Mouse (Mus musculus) large intestine, adult 2 months (tissue): ENCODE results near the gene Scfd2. TPM values are rescaled to one million over a fixed set of nuclear protein-coding genes. Genes with fewer than 3 reads are reported as not detected.

Experiments
- DNase-seq: peaks from one replicate; pipeline ENCODE4 v3.0.0-alpha.2; 2012; ENCODE audit warnings: low read depth, low spot score
- WGBS: fragments of 180-500 bp; shearing (Covaris S2); methylation state at CpG from one replicate; pipeline ENCODE4 v1.1.7; 2018; 5-methylcytosine and 5-hydroxymethylcytosine counted together
- polyA plus RNA-seq: library from polyadenylated mRNA; depleted of rRNA; stranded (reverse); fragments of >200 nt; gene quantifications from 2 replicates; pipeline ENCODE4 v1.2.3, GENCODE M21; 2012

Gene Scfd2
- polyA plus RNA-seq, 1 experiment = 13.4 TPM

DNA sequence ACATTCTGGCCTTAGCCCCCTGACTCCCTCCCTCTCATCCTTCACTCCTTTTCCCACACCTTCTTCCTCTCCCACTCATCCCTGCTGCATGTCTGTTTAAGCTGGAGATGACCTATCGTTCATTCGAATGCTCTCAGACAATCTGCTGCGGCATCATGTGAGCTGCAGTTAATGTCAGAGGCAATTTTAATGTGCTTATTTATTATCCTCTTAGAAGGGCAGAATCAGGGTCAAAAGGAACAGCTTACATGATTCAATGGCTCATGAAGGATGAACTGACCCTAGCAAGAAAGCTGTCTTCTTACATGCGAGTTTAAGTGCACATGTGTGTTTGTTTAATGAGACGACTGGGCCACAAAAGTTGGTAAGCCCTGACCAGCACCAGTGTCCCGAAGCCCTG lies 241.6 kb downstream of the Scfd2 start:
- 75% methylated on average over 6 of the region's 6 CpGs for WGBS
- no peak for DNase-seq

DNA sequence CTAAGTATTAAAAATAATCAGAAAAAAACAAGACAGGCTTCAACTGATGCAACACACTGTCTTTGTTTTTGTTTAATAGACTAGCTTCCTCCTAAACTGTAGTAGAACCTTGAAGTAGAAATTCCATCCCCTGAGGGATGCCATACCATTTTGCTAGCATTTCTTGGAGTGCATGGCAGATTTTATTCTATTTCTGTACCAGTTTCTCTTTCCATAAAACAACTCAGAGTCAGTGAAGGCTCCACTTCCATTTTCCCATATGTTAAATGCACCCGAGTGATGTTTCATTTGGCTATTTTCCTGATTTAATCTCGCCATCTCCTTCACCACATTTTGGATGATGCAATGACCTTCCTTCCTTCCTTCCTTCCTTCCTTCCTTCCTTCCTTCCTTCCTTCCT lies 243.4 kb downstream of the Scfd2 start:
- no peak for DNase-seq
- 88% methylated on average over 2 of the region's 2 CpGs for WGBS

DNA sequence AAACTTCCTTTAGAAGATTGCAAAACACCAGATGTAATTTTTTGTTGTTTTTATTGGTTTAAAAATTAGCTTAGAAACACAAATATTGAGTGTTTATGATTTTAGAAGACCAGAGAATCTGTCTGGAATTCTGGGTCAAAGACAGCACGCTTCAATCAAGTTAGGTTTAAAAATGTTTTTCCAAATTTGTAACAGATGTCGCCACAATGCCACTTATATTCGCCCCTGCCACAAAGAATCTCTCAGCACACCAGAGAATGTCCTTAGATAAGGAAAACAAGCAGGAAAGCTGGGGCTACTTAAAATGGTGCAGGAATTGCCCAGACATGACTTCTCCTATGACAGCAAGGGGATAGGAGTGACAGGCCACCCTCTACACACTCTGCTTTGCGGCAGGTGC lies 245.3 kb downstream of the Scfd2 start:
- DNase-seq = no peak
- WGBS = 88% methylated on average over 4 of the region's 4 CpGs

DNA sequence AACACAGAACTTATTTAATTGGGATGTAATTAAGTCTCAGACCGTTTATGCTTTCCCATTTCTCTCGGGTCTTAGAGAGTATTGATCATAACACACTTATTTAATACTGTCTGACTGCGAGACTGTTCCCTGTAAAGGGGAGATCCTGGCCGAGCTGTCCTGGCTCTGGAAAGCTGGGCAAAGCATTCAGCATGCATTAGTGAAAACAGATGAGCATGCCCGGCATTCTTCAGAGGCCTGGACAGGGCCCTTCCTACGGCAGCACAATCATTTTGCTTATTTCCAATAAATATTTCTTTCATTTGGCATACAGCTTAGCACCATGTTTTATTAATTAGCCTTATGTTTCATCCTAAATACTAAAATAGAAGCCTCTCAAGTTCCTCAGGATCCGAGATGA lies 245.8 kb downstream of the Scfd2 start:
- no peak for DNase-seq
- WGBS = 76% methylated on average over 7 of the region's 7 CpGs

DNA sequence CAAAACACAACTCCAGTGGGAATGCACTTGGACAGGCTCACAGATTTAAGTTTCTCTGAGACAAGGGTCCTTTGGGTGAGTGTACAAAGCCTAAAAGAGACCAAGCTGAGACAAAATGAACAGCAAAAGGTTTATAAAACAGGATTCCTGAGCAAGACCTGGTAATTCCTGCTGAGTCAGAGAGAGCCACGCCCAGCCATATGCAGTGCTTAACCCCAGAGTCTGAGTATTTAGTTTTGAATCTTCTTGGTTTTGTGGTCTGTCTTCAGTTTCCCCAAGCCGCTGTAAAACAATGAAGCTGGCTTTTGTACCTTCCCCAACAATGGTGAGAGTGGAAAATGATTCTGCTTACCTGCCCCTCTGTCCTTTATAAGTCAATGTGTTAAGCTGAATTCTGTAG lies 246.3 kb downstream of the Scfd2 start:
- DNase-seq = no peak
- 39% methylated on average over 2 of the region's 2 CpGs for WGBS

DNA sequence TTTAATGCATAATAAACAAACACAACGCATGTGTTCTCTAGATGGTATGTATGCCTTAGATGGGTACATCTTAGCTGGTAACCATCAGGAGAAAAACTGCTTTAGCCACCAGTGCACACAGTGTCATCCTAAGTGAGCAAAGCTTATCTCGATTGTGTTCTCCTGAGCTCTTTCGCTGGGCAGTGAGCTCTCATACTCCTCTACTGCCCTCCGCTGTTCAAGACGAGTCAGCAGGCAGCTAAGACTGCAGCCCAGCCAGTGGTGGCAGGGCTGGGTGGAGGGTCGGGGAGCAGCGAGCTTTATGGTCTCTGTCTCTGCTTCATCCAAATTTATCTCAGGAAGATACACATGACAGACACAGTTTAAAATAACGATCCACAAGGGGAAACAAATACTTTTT lies 248.0 kb downstream of the Scfd2 start:
- DNase-seq = no peak
- 54% methylated on average over 8 of the region's 8 CpGs for WGBS

DNA sequence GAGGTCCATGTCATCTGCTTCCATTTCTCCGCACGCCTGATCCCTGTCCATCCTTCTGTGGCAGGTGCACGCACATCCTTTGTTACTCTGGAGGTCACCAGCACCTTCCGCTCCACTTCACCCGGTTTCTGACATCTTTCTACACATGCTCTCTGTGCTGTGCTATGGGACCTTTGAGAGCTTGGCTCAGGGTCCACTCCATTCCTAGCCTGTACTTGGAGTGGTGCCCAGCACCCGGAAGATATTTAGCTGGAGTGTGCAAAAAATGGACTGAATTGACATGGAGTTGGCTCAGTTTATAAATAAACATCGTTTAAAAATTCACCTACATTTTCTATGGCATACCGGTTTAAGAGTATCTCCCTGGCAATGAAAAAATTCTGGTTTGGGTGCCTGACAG lies 250.1 kb downstream of the Scfd2 start:
- 53% methylated on average over 8 of the region's 8 CpGs for WGBS
- no peak for DNase-seq

DNA sequence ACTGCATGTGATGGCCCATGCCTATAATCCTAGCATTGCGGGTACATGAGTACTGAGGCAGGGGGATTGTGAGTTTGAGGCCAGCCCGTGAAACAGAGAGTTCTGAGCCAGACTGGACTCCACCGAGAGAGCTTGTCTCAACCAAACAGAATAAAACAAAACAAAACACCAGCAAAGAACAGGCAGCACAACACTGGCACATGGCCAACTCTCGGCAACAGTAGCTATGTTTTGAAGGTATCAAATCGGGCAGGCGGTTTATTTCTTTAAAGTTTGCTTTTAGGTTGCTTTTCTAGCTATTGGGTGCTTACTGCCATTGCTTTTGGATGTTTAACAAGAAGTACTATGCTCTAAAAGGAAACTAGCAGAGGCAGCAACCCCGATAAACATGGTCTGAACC lies 251.9 kb downstream of the Scfd2 start:
- no peak for DNase-seq
- WGBS = 50% methylated on average over 7 of the region's 7 CpGs

DNA sequence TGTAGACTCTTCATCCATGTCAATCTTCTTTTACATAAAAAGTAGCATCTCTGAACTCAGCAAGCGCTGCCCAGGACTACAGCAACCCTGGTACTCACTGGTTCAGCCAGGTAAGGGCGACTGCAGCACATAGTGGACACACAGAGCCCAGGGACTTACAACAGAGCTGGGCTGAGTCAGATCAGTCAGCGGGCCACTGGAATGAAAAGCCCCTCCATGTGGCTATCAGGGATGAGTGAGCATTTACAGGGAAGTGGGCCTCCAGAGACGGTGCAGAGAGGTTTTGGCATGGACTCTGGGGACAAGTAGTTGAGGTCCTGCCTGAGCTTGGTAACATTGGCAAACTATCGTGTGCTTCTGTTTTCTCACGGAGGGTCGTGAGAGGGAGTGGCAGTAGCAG lies 253.1 kb downstream of the Scfd2 start:
- WGBS = 82% methylated on average over 7 of the region's 7 CpGs

DNA sequence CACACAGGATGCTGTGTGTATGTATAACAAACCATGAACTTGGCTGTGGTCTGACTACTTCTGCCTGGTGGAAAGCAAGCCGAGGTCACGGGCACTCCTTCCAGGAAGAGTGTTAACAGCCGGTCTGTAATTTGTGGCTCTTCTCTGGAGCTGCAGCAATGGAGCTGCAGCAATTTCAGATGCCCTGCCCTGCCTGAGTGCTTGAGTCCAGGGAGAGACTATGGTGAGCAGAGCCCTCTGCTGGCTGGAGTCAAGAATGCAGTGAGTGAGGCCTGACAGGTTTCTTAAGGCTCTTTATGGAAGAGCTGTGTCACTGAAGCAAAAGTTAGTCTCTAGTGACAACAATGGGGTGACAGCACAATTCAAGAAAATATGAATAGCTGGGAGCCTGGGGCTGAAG lies 253.8 kb downstream of the Scfd2 start:
- DNase-seq = peak; percentile 69
- 0% methylated on average over 3 of the region's 3 CpGs for WGBS

More for the DNA sequence above, 253.1 kb downstream of the Scfd2 start:
- no peak for DNase-seq

DNA sequence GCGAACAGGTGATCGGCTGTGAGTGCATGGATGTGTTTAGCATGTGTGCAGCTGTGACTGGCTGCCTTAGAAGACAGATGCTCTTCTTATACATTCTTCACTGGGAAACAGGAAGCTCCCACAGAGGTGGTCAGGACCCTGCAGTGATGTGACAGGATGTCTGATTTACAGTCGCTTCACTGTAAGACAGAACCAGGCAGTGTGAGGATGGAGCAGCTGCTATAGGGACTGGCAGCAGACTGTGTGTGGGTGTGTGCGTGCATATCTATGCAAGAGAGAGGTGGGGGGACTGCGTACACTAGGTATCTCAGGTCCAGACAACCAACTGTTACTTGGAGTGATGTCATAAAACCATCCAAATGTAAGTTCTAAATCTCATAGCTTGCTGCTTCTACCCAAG lies 254.3 kb downstream of the Scfd2 start:
- 94% methylated on average over 5 of the region's 5 CpGs for WGBS
- DNase-seq = no peak

DNA sequence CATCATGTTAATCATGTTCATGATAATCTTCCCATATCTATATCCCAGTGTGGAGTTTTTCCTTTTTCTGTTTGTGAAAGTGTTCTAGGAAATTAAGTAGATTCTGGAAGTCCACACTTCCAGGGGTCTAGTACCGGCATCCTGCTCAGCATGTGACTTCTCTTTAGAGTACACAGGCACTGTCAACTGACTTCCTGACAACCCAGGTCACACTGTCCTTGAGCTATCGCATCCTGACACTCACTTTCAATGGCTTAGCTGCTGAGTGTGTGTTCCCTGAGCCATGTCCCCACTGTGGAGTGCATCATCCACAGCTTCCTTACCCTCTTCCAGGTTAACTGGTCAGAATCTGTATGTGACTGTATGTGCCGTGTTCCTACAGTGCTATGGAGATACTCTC lies 258.2 kb downstream of the Scfd2 start:
- no peak for DNase-seq
- 86% methylated on average over 3 of the region's 3 CpGs for WGBS

DNA sequence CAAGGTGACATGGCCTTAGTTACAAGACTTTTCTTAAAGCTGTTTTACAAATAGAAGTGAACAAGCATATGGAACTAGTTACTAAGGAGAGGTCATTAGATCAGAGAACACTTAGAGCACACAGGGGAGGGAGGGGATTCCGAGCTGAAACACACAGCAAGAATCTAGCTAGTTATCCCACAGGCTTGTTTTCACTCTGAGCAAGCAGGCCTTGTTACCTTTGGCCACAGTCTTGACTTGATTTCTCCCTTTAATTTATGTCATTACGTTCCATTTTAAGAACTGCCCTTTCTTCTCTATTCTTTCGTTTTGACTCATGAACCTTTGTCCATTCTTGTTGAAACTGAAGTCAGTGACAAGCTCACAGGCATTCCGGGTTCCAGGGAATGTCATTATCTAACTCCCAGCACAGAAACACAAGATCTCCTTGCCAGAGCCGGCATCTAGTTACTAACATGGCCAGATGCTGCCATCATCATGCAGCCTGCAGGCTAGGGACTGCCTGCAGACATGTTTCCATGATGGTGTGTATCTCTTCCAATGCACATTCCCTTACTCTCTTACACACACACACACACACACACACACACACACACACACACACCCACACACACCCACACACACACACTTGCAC lies 263.7 kb downstream of the Scfd2 start:
- WGBS = 84% methylated on average over 5 of the region's 5 CpGs
- no peak for DNase-seq

DNA sequence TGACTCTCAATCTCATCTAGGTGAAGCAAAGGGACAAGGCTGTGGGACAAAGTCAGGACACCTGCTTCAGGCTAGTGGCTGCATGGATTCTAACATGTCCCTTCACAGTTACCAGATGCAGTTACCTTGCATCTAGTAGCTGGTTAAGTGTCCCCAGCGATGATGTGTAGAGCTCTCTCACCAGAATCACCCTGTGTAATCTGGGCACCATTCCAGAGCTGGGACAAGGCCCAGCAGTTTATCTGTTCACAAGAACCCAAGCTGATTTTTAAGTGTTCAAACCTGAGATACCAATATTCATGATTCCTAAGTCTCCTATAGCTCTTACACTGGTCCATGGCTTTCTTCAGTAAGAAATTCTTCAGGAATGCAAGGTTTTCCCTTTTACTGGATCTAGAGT lies 264.4 kb downstream of the Scfd2 start:
- no peak for DNase-seq
- WGBS = 54% methylated on average over 1 of the region's 1 CpGs

DNA sequence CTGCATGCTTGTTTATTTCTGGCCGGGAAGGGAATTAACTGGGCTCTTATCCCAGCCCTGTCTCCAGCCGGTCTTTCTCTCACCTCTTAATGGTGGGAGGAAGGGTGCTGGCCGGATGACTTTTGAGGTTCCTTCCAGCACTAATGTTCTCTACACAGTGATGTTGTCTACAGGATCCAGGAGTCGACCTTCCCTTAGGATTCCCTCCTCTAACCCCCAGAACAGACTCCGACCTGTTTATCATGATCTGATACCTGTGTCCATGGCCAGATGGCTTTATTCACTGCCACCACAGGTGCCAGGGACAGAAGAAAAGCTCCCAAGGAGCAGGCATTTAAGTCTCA lies 265.1 kb downstream of the Scfd2 start:
- no peak for DNase-seq
- WGBS = 52% methylated on average over 5 of the region's 5 CpGs

DNA sequence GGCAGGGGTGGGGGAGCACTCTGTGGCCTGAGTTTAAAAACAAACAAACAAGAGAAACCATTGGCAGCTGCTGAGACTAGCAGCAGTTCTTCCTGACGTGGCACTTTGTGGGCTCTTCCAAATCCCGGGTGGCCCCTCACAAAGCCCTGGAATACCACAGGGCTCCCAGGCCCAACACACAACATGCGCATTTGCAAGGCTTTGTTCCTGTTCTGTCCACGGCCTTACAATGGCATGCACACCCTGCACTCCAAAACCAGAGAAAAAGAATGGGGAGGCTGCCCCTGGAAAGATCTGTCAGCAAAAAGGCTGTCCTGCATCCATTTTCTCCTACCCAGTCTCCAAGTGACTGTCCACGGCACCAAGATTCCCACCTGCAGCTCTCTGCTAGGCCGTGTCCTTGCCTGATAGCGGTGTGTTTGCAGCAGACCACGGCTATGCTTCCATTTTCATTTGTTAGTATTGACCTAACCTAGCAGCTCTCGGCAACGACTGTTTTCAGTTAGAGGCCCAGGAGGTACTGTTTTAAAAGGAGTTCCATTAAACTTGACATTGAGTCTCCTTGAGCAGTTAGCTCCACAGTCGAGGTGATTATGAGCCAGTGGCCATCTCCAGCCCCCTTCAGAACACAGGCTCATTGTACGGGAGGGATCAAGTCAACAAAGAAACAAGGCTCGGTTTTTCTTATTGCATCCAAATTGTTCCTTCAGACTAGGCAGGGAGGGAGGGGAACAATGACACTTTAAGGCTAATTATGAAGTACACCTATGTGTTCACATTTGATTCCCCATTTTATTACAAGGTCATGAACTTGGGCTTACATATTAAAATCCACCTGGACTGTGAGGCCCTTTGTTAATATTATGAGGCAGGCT lies 265.7 kb downstream of the Scfd2 start:
- WGBS = 52% methylated on average over 13 of the region's 13 CpGs
- DNase-seq = no peak

DNA sequence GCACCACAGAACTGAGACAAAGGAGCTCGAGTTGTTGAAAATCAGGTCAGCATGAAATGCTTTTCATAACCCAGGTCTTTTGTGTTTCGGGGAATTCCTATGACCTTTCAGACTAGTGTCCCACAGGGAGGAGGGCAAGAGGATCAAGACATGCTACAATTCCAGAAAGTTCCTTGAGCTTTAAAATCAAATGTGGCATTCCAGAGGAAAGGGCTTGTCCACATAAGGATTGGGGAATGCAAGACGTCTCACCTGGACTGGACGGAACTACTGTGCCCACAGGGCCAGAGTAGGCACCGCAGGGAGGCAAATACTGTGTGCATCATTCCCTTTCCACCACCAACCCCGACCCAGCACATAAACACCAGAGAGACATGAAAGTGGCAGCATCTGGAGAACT lies 266.4 kb downstream of the Scfd2 start:
- DNase-seq = no peak
- 90% methylated on average over 6 of the region's 6 CpGs for WGBS

DNA sequence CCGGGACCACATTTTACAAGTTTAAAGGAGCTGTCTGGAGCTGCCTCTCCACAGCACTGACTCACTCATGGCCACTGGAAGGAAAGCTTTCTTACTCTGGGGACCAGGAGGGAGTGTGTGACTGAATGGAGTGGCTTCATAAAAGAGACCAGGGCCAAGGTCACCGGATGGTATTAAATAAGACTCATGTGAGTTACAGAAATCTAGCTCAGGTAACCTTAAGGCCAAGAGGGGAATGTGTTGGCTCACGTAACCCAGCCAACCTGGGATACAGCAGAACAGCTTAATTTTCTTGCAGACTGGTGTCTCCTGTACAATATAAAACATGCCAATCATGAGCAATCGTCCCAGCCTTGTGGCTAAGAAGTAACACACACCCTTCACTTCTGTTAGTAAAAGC lies 267.0 kb downstream of the Scfd2 start:
- 67% methylated on average over 4 of the region's 4 CpGs for WGBS

DNA sequence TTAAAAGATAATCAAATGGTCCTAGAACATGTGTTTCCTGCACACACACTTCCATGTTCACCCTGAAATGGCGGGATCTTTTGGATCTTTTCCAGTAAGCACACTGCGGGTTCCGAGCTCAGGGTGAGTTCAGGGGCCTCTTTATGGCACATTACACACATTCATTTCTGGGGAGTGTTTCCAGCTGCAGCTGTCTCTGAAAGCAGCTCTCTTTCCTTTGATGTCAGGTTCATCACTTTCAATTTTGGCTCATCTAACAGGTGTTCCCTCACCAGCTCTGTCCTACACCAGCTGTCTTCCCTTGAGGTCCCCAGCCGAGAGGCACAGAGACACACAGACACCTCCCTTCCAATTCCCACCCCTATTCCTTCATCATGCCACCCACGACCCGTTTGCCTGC lies 270.5 kb downstream of the Scfd2 start:
- DNase-seq = no peak
- 28% methylated on average over 6 of the region's 6 CpGs for WGBS

More for the DNA sequence above, 267.0 kb downstream of the Scfd2 start:
- no peak for DNase-seq

DNA sequence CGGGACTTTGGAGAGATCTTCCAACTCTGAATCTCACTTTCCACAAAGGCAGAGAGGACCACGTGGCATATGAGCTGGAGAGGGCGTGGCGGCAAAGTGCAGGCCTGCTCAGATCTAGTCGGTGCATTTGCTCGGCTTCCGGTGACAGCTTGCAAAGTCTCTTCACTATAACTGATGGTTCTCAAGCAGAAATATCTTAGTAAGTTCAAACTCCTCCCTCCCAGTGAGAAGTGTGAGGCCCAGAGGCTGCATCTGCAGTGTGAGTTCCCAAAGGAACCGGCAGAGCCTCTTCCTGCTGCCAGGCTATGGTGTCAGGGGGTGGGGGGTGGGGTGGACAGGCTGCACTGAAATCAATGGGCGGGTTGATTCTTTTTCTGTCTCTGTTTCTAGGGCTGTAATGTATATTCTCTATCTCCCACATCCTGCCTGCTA lies 271.2 kb downstream of the Scfd2 start:
- 21% methylated on average over 9 of the region's 9 CpGs for WGBS
- no peak for DNase-seq

DNA sequence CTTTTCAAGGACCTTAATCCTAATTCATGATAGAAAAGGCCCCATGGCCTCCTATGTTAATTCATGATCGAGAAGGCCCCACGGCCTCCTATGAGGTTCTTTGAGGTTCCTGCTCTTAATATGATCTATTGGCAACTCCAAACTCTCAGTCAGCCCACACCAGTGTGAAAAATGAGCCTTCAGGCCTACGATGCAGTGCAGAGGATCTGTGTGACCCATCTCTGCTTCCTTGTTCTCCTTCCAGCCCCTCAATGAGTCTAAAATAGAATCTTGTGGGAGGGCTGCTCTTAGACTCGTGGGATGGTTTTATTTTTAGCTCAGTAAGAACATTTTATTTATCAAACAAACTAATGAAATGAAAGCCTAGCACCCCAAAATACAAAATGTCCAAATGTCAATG lies 274.9 kb downstream of the Scfd2 start:
- 78% methylated on average over 4 of the region's 4 CpGs for WGBS

More for the DNA sequence above, 274.9 kb downstream of the Scfd2 start:
- DNase-seq = no peak
